Mouse (Mus musculus) left cerebral cortex, adult 2 months (tissue): ENCODE measurements around the gene Peg3. TPM values are rescaled to one million over a fixed set of nuclear protein-coding genes. Genes with fewer than 3 reads are reported as not detected.
A peak's percentile ranks its signal among the peaks of the same experiment; 100 is the strongest.
"Not testable (repeated sequence)": the region's sequence is repeated elsewhere in the genome, so short reads cannot be mapped to it uniquely, and the experiment has no call there.

Source experiments
- DNase-seq, 2 experiments: peaks; one replicate each; pipeline ENCODE4 v3.0.0; 2021 to 2022; ENCODE audit warnings: low spot score in 2 of 2, mixed read lengths in 1 of 2; ENCODE audit errors: extremely low spot score in 1 of 2
- H3K27ac ChIP-seq: fragments of 200-600 bp; 2 replicates; pipeline ENCODE4 v1.8.1; 2022
- H3K4me3 ChIP-seq: fragments of 200-600 bp; 2 replicates; pipeline ENCODE4 v1.8.1; 2022
- CTCF ChIP-seq: fragments of 200-600 bp; IDR thresholded peaks from 2 replicates; pipeline ENCODE4 v1.8.1; 2022; ENCODE audit warnings: antibody characterized with exemption, mild to moderate bottlenecking, moderate library complexity
- intact Hi-C: fragments of 180-260 bp; cut with DNase I; formaldehyde crosslinking; loops from one replicate; pipeline ENCODE4 v1.15.1; 2025
- long read RNA-seq, 2 experiments: library from polyadenylated mRNA; stranded (forward); transcript quantifications; one replicate each; pipeline ENCODE4 v2.0.0; 2021; ENCODE audit warnings: borderline mapping rate in 2 of 2
- total RNA-seq, 2 experiments: library from RNA; stranded (reverse); gene quantifications; 2 replicates each; pipeline ENCODE4 v1.2.3; 2021

Gene Peg3
- total RNA-seq, result 100 to 1,000 TPM; 217 to 241 TPM
- long read RNA-seq, experiment 1, full-length matches to known transcripts, result 16 of 59 reads
- long read RNA-seq, experiment 1, partial matches to known transcripts, result 1 of 59 reads
- long read RNA-seq, experiment 1, other reads (novel, unspliced or antisense), result 42 of 59 reads
- long read RNA-seq, experiment 2, full-length matches to known transcripts, result 20 of 52 reads
- long read RNA-seq, experiment 2, partial matches to known transcripts, result 3 of 52 reads
- long read RNA-seq, experiment 2, other reads (novel, unspliced or antisense), result 29 of 52 reads

DNA sequence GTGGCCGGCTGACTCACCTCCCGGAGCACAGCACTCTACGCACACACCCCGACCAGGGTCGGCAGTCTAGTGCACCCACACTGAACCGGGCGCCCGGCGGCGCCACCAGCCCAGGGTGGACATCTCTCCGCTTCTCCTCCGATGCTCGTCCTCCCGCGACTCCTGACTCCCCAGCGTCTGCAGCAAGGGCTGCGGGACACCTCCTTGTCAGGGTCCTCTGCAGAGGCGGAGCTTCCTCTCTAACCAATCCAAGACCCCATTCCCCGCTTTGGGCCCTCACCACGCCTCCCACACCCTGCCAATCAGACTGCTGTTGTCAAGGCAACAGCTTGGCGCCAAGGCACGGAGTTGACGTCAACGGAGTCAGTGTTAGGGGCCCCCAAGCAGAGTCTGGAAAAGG is at the start of gene Peg3, which contains the start of gene Usp29:
Peg3 (minus strand) TSS at position 191 of the 400 bp plus-strand sequence.
Usp29 (plus strand) TSS at position 338 of the 400 bp plus-strand sequence.
- H3K27ac ChIP-seq, result peak within 1 kb of the TSS; percentile 92
- no peak for TF ChIP-seq CTCF
- H3K4me3 ChIP-seq, result peak within 1 kb of the TSS; percentile 74
- intact Hi-C loops, result loop anchor here (2.0 kb wide), 1 partner anchor 47 kb away; no protein-coding TSS in a partner anchor
- DNase-seq, result peak; percentile 83 to 86

- no peak for TF ChIP-seq CTCF
- intact Hi-C loops, result no loop called here
- DNase-seq, result no peak
- H3K4me3 ChIP-seq, result no peak overlapping the region
- no peak overlapping the region for H3K27ac ChIP-seq
These were observed 48.9 kb upstream of the Peg3 start for GRCm38 (mm10) chr7:6779172-6779571.

- Histone ChIP-seq H3K27ac (no peak overlapping the region), H3K4me3 (no peak overlapping the region)
- DNase-seq, result no peak
- TF ChIP-seq CTCF, result no peak
- intact Hi-C loops, result loop anchor here (2.0 kb wide), 1 partner anchor 47 kb away; the partner anchor contains the start of genes Peg3 and Usp29
These were observed 47.5 kb upstream of the Peg3 start for GRCm38 (mm10) chr7:6777689-6778088.

GRCm38 (mm10) chr7:6777107-6777506 is 46.9 kb upstream of the Peg3 start:
- intact Hi-C loops, result loop anchor here (2.0 kb wide), 1 partner anchor 46 kb away; the partner anchor contains the start of genes Peg3 and Usp29
- no peak overlapping the region for H3K4me3 ChIP-seq
- TF ChIP-seq CTCF, result no peak
- H3K27ac ChIP-seq, result no peak overlapping the region
- DNase-seq, result no peak

- TF ChIP-seq CTCF, result no peak; the same call in 1 of the 2 replicates
- intact Hi-C loops, result loop anchor here (1.0 to 2.0 kb wide), 2 partner anchors 46 to 398 kb away; partner anchors contain the start of genes Peg3 and Usp29
- peak; percentile 47 to 49 for DNase-seq
- Histone ChIP-seq H3K4me3 (no peak overlapping the region), H3K27ac (no peak overlapping the region)
These were observed 46.3 kb upstream of the Peg3 start for GRCm38 (mm10) chr7:6776314-6777059.

DNA sequence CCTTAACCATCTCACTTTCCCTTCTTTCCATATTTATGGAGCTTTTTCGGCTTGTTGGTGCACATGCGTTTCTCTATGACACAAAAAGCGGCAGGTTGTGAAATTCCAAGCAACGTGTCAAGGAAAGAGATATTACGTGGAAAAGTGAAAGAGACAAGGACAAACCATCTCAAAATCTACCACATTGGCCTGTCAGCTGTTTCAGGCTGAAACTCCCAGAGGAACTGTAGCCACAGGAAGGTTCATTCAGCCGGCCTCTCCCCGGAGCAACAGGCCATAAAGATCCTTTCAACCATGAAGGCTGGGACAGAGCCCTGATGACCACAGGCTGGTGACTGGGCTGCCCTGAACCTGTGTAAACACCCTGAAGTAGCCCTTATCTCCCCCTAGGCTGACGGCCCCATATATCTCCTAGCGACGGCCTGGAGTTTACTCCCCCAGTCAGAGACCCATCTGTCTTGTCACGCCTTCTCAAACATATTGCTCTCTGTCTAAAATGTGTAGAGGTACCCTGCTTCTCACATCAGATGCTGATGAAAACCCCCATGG is 43.7 kb upstream of the Peg3 start:
- H3K4me3 ChIP-seq, DNase-seq, H3K27ac ChIP-seq, intact Hi-C loops: not testable (repeated sequence)

DNA sequence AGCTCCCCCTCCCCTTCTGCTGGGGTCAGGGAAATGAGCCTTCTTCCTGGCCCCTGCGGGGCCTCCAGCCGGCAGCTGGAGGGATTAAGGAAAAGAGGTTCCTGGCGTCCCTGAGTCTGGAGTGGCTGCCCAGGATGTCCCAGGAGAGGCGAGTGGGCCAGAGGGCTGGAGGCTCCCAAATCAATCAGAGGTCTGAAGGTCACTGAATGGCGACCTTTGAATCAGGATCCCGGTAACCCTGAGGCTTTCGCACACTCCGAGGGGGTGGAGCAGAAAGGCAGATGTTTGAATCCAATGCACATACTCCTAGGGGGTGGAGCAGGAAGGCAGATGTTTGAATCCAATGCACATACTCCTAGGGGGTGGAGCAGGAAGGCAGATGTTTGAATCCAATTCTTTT is 40.1 kb upstream of the Peg3 start:
- no peak for DNase-seq
- no peak for TF ChIP-seq CTCF
- no peak overlapping the region for H3K4me3 ChIP-seq
- H3K27ac ChIP-seq, result no peak overlapping the region
- intact Hi-C loops, result no loop called here

DNA sequence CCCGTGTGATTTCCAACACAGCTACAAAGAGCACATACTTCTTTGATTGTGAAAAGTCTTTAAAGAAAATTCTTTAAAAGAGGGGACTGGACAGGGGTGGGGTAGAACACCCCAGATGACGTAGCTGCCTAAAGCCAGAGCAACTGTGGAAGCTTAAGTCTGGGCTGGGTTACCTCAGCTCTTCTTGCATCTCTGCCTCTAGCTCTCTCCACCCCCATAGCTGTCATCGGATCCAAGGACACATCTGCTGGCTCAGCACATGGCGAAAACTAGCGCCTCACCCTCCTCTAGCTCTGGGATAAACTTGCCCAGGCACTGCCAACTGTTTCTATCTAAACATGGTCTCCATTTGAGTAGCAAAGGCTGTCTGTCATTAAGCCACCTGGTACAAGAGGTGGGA is 35.0 kb upstream of the Peg3 start:
- no peak for DNase-seq
- intact Hi-C loops, result no loop called here
- no peak for TF ChIP-seq CTCF
- H3K27ac ChIP-seq, result no peak overlapping the region
- no peak overlapping the region for H3K4me3 ChIP-seq

GRCm38 (mm10) chr7:6760170-6760569 is 29.9 kb upstream of the Peg3 start:
- Histone ChIP-seq H3K27ac (no peak overlapping the region), H3K4me3 (no peak overlapping the region)
- TF ChIP-seq CTCF, result no peak
- DNase-seq, result no peak
- intact Hi-C loops, result no loop called here

GRCm38 (mm10) chr7:6759698-6760097 is 29.5 kb upstream of the Peg3 start:
- no peak for TF ChIP-seq CTCF
- H3K27ac ChIP-seq, result no peak overlapping the region
- DNase-seq, result no peak
- no peak overlapping the region for H3K4me3 ChIP-seq
- intact Hi-C loops, result no loop called here

GRCm38 (mm10) chr7:6756777-6757291 is 26.6 kb upstream of the Peg3 start:
- no peak overlapping the region for H3K4me3 ChIP-seq
- DNase-seq, result no peak
- intact Hi-C loops, result no loop called here
- TF ChIP-seq CTCF, result no peak
- H3K27ac ChIP-seq, result no peak overlapping the region

DNA sequence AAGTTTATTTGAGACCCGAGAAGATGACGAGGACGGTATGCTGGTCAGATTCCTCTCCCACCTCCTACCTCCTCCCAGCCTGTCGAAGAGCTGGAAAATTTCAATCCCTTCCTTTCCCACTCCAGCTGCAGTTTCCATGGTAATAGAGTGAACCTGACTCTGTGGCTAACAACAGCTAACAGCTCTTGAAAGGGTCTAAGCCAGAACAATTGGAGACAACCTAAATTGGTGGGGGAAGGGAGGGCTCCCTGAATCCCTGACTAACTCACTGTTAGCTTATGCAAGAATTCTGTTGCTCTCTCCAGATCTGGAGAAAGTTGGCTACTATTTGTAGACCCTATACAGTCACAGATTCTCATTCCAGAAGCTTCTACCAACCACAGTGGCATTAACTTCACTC is 23.2 kb upstream of the Peg3 start:
- TF ChIP-seq CTCF, result no peak
- intact Hi-C loops, result no loop called here
- no peak for DNase-seq
- H3K4me3 ChIP-seq, result no peak overlapping the region
- H3K27ac ChIP-seq, result no peak overlapping the region
